Mouse (Mus musculus): Measurements from ENCODE around the gene Zranb3. TPM values are rescaled to one million over a fixed set of nuclear protein-coding genes. Genes with fewer than 3 reads are reported as not detected.

Zranb3 gene
- total RNA-seq, 1 experiment from 2014 or later, result 7.9 TPM

DNA sequence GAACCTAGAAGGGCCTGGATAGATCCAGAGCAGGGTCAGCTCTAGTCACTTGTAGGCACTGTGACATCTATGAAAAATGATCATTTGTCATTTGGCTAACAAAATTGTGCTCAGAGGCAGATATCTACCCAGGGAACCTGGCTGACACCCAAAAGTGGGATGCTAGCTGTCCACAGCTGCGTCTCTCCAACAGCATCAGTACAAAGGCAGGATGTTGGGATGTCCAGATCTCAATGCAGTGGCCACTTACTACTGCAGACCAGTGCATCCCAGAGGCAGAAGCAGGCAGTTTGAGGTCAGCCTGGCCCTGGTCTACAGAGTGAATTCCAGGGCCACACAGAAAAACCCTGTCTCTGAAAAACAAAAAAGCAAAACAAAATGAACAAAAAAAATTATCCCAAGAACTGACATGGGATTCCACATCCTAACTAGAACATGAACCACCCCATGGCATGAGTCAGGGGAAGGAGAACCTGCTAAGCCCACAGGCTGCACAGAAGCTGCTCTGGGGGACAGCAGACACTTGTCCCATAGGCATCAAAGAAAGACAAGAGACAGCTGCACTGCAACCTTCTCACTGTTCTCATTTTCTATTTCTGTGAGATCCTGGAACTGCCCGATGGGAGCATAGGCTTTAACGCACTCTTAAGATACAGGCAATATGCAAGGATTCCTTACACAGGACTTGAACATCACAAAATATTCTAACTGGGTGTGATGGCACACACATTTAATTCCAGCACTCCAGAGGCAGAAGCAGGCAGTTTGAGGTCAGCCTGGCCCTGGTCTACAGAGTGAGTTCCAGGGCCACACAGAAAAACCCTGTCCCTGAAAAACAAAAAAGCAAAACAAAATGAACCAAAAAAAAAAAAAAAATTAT is 156.9 kb downstream of the Zranb3 start:
- no peak for DNase-seq

DNA sequence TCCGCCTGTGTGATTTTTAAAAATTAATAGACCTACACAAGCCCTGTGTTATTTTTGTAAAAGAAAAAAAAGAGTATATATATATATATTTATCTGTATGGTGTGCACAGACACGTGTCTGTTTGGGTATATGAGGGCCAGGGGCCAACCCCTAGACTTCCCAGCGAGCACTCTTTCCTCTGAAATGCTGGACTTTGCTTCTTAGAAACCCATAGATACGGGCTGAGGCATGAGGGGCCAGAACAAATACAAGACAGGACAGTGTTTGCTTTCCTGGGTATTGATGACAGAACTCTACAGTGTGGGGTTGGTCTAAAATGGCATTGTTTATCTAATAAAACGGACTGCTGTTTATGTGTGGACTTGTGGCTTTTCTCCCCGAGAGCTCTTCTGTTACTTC is 159.3 kb downstream of the Zranb3 start:
- no peak for DNase-seq

DNA sequence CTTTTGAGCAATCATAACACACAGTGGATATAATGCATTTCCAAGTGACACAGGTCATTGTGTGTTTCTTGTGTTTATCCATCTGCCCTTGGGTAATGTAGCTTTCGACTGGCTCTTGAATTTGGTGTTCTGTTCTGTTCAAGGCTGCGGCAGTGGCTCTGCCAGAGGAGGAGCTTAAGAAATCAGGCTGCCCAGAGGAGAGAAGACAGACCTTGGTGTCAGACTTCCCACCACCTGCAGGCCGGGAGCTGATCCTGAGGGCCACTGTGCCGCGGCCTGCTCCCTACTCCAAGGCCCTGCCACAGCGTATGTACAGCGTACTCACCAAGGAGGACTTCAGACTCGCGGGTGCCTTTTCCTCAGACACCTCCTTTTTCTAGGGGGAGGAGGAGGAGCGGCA is 160.6 kb downstream of the Zranb3 start:
- DNase-seq, result no peak

GRCm38 (mm10) chr1:127937277-127937676 is 165.6 kb downstream of the Zranb3 start:
- no peak for DNase-seq

DNA sequence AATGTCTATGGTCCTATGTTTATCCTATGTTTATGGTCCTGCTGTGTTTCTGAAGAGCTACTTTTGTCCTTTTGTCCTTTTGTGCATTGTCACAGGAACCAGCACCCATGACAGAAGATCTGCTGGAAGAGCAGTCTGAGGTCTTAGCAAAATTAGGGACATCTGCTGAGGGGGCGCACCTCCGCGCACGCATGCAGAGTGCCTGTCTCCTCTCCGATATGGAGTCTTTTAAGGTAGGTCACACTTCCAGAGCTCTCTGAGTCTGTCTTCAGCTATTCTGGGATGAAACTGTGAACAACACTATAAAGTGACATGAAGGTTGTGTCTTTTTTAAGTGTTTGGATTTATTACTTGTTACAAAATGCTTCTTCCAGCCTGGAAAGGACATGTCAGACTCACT is 168.5 kb downstream of the Zranb3 start:
- no peak for DNase-seq

DNA sequence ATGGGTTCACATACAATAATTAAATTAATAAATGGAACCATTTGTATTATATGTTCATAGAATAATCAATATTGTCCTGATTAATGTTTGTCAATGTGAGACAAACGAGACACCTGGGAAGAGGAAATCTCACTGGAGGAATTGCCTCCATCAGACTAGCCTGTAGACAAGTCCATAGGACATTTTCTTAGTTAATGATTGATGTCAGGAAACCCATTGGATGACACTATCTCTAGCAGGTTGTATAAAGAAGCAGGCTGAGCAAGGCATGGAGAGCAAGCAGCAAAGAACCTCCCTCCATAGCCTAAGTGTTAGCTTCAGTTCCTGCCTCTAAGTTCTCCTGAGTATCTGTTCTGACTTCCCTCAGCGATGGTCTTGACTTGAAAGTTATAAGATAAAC is 169.4 kb downstream of the Zranb3 start:
- DNase-seq, result no peak

- DNase-seq, result no peak
Observed at GRCm38 (mm10) chr1:127915802-127916201, 187.0 kb downstream of the Zranb3 start.

DNA sequence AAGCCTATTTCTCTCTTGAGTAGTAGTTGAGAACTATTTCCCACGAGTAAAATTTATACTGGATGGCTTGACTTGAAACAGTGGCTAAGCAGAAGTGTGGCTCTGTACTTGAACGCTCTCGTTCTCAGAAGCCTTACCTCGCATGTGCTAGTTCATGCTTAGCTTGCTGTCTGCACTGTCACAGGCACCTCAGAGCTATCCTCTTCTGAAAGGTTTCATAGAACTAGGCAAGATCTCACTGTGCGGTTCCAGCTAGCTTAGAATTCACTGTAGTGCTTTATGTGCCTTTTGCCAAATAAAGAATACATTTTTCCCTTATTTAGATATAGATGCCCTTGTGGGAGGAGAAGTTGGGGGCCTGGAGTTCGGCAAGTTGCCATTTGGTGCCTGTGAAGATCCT is 187.5 kb downstream of the Zranb3 start:
- DNase-seq, result no peak

GRCm38 (mm10) chr1:127913116-127913515 is 189.7 kb downstream of the Zranb3 start:
- DNase-seq, result no peak

- DNase-seq, result no peak
Observed at GRCm38 (mm10) chr1:127904774-127905385, 198.0 kb downstream of the Zranb3 start.

Other genes with a start within 250 kb of the Zranb3 start
- 0.15 TPM in 1 of 2 replicates, not detected in the other for gene Map3k19, start 248.0 kb downstream of the Zranb3 start, total RNA-seq (2021)
- gene Rab3gap1, start 234.3 kb downstream of the Zranb3 start, total RNA-seq (2021), result 53.7 and 53.8 TPM in 2 replicates
- gene R3hdm1, start 254 bp upstream of the Zranb3 start, total RNA-seq (2021), result 79.0 and 90.1 TPM in 2 replicates
- gene Ubxn4, start 140.9 kb upstream of the Zranb3 start, total RNA-seq (2021), result 68.0 and 92.9 TPM in 2 replicates
- gene Lct, start 225.3 kb upstream of the Zranb3 start, total RNA-seq (2021), result 0.12 and 0.14 TPM in 2 replicates

All from adrenal gland, postnatal 25 days (tissue).